Mouse (Mus musculus) C2C12 (cell line): Measurements from ENCODE around the gene Prkg2.

ENCODE experiments used
- CEBPB ChIP-seq: IDR thresholded peaks from one replicate; pipeline ENCODE4 v1.6.1; 2011; ENCODE audit warnings: low read depth, mild to moderate bottlenecking, control low read depth, moderate library complexity
- CTCF ChIP-seq: IDR thresholded peaks from one replicate; pipeline ENCODE4 v1.5.1; 2011; ENCODE audit not compliant: control insufficient read depth, insufficient read depth, insufficient read length
- FOSL1 ChIP-seq: IDR thresholded peaks from one replicate; pipeline ENCODE4 v1.8.0; 2011; ENCODE audit warnings: mild to moderate bottlenecking, low read length; ENCODE audit not compliant: poor library complexity, insufficient read depth, severe bottlenecking
- MYOD1 ChIP-seq: IDR thresholded peaks from one replicate; pipeline ENCODE4 v1.6.1; 2011; ENCODE audit warnings: low read depth; ENCODE audit not compliant: control insufficient read depth, insufficient read length
- MYOG ChIP-seq: IDR thresholded peaks from one replicate; pipeline ENCODE4 v1.6.1; 2011; ENCODE audit not compliant: control insufficient read depth, insufficient read length; ENCODE audit errors: extremely low read depth

DNA sequence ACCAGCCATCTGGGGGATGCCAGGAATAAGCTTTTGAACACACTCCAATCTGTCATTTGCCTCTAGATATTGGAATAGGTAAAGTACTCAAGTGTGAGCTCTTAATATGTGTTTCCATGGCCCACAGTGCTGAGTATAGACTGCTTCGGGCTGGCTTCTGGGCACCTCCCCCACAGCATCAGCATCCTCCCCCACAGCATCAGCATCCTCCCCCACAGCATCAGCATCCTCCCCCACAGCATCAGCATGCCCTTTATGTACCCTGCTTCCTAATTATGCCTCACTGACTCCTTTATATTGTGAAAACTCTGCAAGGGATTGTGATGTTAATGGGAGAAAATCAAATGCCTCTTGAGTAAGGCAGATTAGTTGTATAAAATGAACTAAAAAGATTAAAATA is 49.5 kb downstream of the Prkg2 start:
- TF ChIP-seq CTCF: no peak
- TF ChIP-seq FOSL1: no peak
- TF ChIP-seq MYOD1: no peak
- no peak for TF ChIP-seq CEBPB
- no peak for TF ChIP-seq MYOG
